Mouse (Mus musculus): ENCODE results near the gene Zfp873. TPM values are rescaled to one million over a fixed set of nuclear protein-coding genes. Genes with fewer than 3 reads are reported as not detected.
A peak's percentile ranks its signal among the peaks of the same experiment; 100 is the strongest.
"Not testable (repeated sequence)": the region's sequence is repeated elsewhere in the genome, so short reads cannot be mapped to it uniquely, and the experiment has no call there.

Zfp873 gene
- 10 to 100 TPM in 1 of 2 experiments, 1 to 10 TPM in 1; 10.0 to 12.2 TPM for total RNA-seq (2021)

DNA sequence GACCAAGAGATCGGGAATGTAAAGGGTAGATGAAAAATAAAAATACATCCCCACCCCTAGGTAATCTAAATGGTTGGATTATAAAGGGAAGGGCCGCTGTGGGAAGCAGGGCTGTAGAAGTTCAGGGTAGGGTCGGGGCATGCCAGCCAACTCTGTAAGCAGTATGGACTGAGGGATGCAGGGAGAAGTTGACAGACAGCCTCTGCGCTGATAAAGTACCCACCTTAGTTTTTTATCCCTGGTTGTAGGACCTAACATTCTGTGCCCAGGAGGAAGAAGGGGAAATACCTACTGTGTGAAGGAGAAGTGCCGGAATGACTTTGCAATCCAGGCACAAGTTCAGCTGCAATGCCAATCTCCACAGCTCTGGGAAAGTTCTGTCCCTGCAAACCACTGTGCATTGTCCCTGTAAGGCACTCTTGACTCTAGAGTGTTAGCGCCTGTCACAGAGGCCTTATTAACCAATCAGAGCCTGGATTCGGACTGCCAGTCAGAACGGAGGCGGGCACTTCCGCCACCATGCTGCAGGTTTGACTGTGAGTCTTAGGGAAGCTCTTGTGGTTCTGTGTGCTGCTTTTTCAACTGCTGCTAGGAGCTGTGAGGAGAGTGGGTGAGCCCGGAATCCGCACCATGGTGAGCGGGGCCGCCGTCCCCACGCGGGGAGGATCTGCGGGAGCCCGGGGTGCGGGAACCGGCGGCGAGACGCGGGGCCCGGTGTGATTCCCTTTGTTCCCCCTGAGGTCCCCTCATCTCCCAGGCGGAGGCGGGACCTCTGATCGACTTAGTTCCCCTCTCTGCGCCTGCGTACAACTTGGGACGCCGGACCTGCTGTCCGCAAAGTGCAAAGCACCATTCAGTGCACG is at the start of gene Zfp873:
TSS of gene Zfp873 (plus strand) at position 527 of the 863 bp plus-strand sequence.
- peak; percentile 81 to 85 for DNase-seq (ENCODE audit: extremely low spot score in 1 of 2, low spot score in 1 of 2)

DNA sequence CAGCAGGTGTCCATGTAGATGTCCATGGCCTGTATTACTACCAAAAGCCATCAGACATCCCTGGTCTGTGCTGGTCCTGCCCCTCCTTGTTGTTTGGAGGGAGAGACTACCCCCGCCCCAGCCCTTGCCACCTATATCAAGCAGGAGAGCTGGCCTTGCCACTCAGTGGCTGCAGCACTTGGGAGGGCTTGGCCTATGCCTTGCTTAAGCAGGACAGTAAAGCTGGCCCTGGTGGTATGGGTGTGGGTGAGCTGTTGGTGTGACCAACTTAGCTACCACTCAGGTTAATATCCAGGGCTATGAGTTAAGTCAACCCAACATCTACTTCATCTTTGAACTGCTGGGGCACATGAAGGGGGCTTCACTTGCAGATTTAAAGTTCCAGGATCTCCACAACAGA is 44.7 kb upstream of the Zfp873 start:
- DNase-seq (ENCODE audit: extremely low spot score in 1 of 2, low spot score in 1 of 2) = not testable (repeated sequence)

DNA sequence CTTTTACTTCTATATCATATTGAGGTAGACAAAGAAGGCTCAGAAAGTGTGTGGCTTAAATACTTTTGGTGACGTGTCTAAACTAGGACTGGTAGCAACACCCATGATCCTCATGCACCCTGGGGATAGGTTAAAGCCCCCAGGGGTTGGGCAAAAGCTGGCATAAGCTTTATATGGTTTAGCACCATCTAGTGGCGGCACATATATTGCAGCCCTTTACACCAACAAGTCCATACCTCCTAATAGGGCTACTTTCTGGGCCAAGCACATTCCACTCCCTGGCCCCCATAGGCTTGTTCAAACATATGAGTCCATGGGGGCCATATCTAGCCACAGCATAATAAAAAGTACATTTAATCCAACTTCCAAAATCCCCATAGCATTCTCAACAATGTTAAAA is 43.1 kb upstream of the Zfp873 start:
- DNase-seq (ENCODE audit: extremely low spot score in 1 of 2, low spot score in 1 of 2) = peak in 1 of 2 experiments; percentile 22

DNA sequence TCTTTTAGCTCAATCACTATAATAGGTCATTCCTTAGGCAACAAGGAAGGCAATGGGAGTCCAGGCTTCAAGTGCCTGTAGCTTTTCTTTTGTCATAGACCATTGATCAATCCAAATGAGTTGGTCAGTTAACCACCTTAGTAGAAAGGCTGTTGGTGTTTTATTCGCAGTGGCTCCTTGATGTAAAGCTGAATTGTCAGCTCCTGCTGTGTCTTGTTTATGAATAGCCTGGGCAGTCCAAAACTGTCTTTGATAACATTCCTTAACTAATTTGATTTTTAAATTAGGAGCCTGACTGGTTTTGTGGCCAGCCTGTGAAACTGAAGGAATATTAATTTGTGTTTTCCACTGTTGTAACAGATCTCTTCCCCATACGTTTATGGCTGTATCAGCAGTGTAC is 5.7 kb upstream of the Zfp873 start:
- DNase-seq (ENCODE audit: extremely low spot score in 1 of 2, low spot score in 1 of 2) = no peak

DNA sequence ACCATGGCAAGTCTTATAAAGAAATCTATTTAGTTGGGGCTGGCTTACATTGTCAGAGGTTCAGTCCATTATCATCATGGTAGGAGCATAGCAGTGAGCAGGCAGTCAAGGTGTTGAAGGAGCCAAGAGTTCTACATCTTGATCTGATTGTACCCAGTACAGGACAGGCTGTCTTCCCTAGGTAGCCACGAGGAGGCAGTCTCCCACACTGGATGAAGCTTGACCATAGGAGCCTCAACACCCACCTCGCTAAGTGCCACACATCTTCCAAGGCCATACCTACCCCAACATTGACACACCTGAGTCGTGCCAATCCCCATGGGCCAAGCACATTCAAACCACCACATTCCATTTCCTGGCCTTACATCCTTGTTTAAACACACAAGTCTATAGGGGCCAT is 1.3 kb upstream of the Zfp873 start:
- DNase-seq (ENCODE audit: extremely low spot score in 1 of 2, low spot score in 1 of 2) = no peak

DNA sequence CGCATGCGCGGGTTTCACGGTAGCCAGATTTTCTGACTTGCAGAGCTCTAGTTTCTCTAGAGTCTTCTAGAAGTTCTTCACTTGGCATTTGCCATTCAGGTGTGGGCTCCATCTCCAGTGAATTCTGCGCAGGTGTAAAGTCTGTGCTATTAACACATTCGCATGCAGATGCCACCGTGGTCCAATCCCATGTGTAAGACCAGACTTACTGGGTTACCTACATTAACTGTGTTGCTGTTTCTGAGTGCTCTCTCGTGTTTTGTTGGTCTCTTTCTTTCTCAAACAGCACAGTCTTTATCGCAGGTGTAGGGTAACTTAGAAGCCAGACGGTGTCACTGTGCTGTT is 509 bp downstream of the Zfp873 start:
- DNase-seq (ENCODE audit: extremely low spot score in 1 of 2, low spot score in 1 of 2) = not testable (repeated sequence)

DNA sequence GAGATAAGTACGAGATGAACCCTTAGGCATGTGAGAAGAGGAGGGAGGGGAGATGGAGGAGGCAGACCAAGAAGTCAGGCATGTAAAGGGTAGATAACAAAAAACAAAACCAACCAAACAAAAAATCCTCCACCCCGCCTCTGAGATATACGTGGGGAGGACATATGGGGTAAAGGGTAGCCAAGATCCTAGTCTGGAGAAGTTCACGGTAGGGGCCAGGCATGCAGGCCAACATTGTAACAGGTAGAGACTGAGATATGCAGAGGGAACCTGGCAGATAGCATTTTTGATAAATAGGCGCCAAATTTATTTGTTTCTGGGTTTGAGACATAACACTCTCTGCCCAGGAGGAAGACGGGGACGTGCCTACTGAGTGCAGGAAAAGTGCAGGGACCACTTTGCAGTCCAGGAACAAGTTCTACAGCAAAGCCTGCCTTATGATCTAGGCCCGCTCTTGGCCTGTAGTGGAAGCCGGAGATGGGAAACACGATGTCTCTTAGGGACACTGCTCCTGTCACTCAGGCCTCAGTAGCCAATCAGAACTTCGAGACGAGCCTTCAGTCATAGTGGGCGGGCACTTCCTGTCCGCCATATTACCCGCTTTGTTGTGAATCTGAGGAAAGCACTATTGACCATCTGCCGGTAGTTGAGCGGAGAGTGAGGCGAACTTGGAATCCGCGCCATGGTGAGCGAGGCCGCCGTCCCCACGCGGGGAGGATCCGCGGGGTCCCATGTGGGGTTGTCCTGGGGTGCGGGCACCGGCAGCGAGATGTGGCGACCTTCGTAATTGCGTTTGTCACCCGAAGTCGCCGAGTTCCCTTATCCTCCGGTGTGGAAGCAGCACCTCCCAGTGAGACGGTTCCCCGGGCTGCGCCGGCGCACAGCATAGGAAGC is 35.1 kb downstream of the Zfp873 start, which contains the start of gene BC024063:
TSS of gene BC024063 (plus strand) at position 626 of the 894 bp plus-strand sequence.
- DNase-seq (ENCODE audit: extremely low spot score in 1 of 2, low spot score in 1 of 2) = peak; percentile 50 to 53

DNA sequence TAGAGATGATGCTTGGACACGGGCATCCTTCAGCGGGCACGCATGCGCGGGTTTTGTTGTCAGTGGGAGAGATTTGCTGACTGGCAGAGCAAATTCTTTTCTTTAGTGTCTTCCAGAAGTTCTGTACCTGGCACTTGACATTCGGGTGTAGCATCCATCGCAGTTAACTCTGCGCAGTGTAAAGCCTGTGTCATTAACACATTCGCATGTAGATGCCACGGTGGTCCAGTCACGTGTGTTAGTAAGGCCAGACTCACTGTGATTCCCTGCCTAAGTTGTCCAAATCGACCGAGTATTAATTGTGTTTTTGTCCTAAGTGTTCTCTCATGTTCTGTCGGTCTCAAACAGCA is 35.7 kb downstream of the Zfp873 start:
- DNase-seq (ENCODE audit: extremely low spot score in 1 of 2, low spot score in 1 of 2) = not testable (repeated sequence)

Other genes starting within 250 kb of the Zfp873 start
- gene Gm4767, start 235.9 kb upstream of the Zfp873 start, total RNA-seq (2021) = 1 to 10 TPM; 3.0 to 3.1 TPM
- 1 to 10 TPM; 2.7 to 2.9 TPM for gene Gm32687, start 184.2 kb upstream of the Zfp873 start, total RNA-seq (2021)
- gene Zfp781, start 117.6 kb upstream of the Zfp873 start, total RNA-seq (2021) = 1 to 10 TPM; 3.2 to 3.8 TPM
- gene BC024063, start 35.2 kb downstream of the Zfp873 start, total RNA-seq (2021) = 1 to 10 TPM; 7.5 to 7.7 TPM
- gene AU041133, start 79.9 kb downstream of the Zfp873 start, total RNA-seq (2021) = 1 to 10 TPM; 7.4 to 9.7 TPM
- gene Zfp938, start 193.2 kb downstream of the Zfp873 start, total RNA-seq (2021) = 10 to 100 TPM; 22.8 to 23.0 TPM

Measured in layer of hippocampus, postnatal 25 days (tissue).